Mouse (Mus musculus) forebrain, embryonic 16.5 days (tissue): ENCODE results near the gene Gm6583. TPM values are rescaled to one million over a fixed set of nuclear protein-coding genes. Genes with fewer than 3 reads are reported as not detected.
A peak's percentile ranks its signal among the peaks of the same experiment; 100 is the strongest.

Experiments used
- ATAC-seq: fragments of 200-750 bp; cut with Nextera tagmentation; 2 replicates; pipeline ENCODE4 v1.8.0; 2017; ENCODE audit warnings: mild to moderate bottlenecking, moderate library complexity
- H3K27ac ChIP-seq: fragments of 300-500 bp; sonication (generic); 2 replicates; pipeline ENCODE4 v1.5.1; 2014; ENCODE audit warnings: low read length, control low read depth
- H3K27me3 ChIP-seq: fragments of 300-500 bp; sonication (generic); replicated peaks from 2 replicates; pipeline ENCODE4 v1.6.1; 2014; ENCODE audit warnings: low read length; ENCODE audit not compliant: control insufficient read depth, insufficient read depth
- H3K36me3 ChIP-seq: fragments of 300-500 bp; sonication (generic); 2 replicates; pipeline ENCODE4 v1.6.1; 2014; ENCODE audit not compliant: control insufficient read depth, insufficient read depth
- H3K4me1 ChIP-seq: fragments of 300-500 bp; sonication (generic); replicated peaks from 2 replicates; pipeline ENCODE4 v1.6.1; 2014; ENCODE audit warnings: low read length; ENCODE audit not compliant: control insufficient read depth, insufficient read depth
- H3K4me2 ChIP-seq: fragments of 300-500 bp; sonication (generic); 2 replicates; pipeline ENCODE4 v1.6.1; 2014; ENCODE audit warnings: mild to moderate bottlenecking, low read length, control low read depth
- H3K4me3 ChIP-seq: fragments of 300-500 bp; sonication (generic); replicated peaks from 2 replicates; pipeline ENCODE4 v1.5.1; 2014; ENCODE audit warnings: mild to moderate bottlenecking, low read length, control low read depth
- H3K9ac ChIP-seq: fragments of 300-500 bp; sonication (generic); replicated peaks from 2 replicates; pipeline ENCODE4 v1.6.1; 2014; ENCODE audit warnings: low read depth, low read length, control low read depth
- H3K9me3 ChIP-seq: fragments of 300-500 bp; sonication (generic); 2 replicates; pipeline ENCODE4 v1.6.1; 2016; ENCODE audit warnings: low read length; ENCODE audit not compliant: control insufficient read depth
- WGBS: fragments of 180-500 bp; shearing (Covaris S2); extraction: QIAGEN DNeasy Blood & Tissue Kit; methylation state at CpG from one replicate; pipeline ENCODE4 v1.1.7; 2014; 5-methylcytosine and 5-hydroxymethylcytosine counted together
- polyA plus RNA-seq: library from polyadenylated mRNA; unstranded; fragments of >200 nt; fragmentation: Nextera tagmentation; extraction: Ambion mirVana; gene quantifications from 2 replicates; pipeline ENCODE4 v1.2.1, GENCODE M21; 2015

Gm6583 gene
- polyA plus RNA-seq, 1 experiment from 2014 or later, result 0.09 TPM

DNA sequence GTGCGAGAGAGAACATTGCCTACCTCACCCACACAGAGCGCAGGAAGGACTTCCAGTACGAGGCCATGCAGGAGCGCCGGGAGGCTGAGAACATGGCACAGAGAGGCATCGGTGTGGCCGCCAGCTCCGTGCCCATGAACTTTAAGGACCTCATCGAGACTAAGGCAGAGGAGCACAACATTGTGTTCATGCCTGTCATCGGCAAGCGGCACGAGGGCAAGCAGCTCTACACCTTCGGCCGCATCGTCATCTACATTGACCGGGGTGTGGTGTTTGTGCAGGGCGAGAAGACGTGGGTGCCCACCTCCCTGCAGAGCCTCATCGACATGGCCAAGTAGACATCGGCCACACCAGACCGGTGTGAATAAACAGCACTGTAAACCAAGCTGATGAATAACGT is 18.8 kb downstream of the Gm6583 start:
- 94% methylated on average over 22 of the region's 22 CpGs for WGBS
- no peak overlapping the region for H3K9ac ChIP-seq
- no peak overlapping the region for H3K4me2 ChIP-seq
- peaks cover 6% of the 10 kb centered on the region for H3K4me1 ChIP-seq
- no peak overlapping the region for H3K4me3 ChIP-seq
- ATAC-seq, result no peak
- no peaks in the 10 kb centered on the region for H3K9me3 ChIP-seq
- H3K27me3 ChIP-seq, result no peaks in the 10 kb centered on the region
- H3K36me3 ChIP-seq, result peaks cover 49% of the 10 kb centered on the region
- no peak overlapping the region for H3K27ac ChIP-seq

DNA sequence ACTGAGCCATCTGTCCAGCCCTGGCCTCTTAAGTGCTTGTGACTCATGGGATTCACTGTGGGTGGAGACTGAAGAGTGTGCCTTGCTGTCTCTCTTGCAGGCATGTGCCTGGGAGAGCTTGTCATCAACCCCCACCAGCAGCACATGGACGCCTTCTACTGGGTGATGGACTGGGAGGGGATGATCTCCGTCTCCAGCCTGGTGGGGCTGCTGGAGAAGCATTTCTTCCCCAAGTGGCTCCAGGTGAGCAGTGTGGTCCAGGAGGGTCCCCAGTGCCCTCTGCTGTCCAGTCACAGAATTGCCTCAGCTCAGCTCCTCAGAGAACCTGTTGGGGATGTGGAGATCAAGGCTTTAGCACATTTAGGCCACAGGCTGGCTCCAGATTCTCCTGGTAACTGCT is 20.4 kb downstream of the Gm6583 start:
- Histone ChIP-seq H3K4me2 (no peak overlapping the region), H3K4me3 (no peak overlapping the region), H3K27me3 (no peaks in the 10 kb centered on the region), H3K36me3 (peaks cover 61% of the 10 kb centered on the region), H3K9me3 (no peaks in the 10 kb centered on the region), H3K27ac (no peak overlapping the region), H3K4me1 (no peaks in the 10 kb centered on the region), H3K9ac (no peak overlapping the region)
- no peak for ATAC-seq
- 26% methylated on average over 2 of the region's 2 CpGs for WGBS

DNA sequence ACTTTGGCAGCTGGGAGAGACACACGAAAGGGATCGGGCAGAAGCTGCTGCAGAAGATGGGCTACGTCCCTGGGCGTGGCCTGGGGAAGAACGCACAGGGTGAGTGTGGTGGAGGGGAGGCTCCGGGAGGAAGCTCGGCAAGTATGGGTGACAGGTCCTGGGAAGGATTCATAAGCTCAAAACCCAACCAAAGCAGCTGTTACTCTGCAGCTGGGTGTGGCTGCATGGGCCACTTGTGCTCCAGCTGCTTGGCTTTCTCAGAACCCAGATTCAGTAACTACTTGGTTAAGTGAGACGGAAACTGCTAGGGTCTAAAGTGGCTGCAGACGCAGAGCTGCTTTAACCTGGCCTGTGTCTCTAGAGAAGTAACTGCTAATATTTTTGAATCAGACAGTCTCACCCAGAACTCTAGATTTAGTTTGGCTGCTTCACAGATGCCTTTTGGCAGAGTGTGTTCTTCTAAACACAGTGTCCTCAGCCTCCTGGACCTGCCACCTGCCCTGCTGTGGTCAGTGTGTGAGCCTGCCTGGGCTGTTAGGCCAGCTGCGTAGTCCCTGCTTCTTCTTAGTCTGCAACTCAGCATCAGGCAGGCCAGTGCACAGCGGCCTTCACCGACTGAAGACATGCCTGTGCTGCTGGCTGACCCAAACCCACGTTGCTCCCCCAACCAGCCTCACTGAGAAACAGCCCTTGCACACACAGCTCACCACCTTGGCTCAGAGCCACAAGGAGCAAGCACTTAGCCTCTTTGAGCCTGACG is 25.8 kb downstream of the Gm6583 start:
- WGBS, result 95% methylated on average over 14 of the region's 14 CpGs
- no peak overlapping the region for H3K4me2 ChIP-seq
- no peak overlapping the region for H3K9ac ChIP-seq
- no peaks in the 10 kb centered on the region for H3K27me3 ChIP-seq
- peaks cover 18% of the 10 kb centered on the region for H3K4me1 ChIP-seq
- H3K36me3 ChIP-seq, result peaks cover 44% of the 10 kb centered on the region
- H3K4me3 ChIP-seq, result no peak overlapping the region
- H3K9me3 ChIP-seq, result no peaks in the 10 kb centered on the region
- no peak for ATAC-seq
- no peak overlapping the region for H3K27ac ChIP-seq

DNA sequence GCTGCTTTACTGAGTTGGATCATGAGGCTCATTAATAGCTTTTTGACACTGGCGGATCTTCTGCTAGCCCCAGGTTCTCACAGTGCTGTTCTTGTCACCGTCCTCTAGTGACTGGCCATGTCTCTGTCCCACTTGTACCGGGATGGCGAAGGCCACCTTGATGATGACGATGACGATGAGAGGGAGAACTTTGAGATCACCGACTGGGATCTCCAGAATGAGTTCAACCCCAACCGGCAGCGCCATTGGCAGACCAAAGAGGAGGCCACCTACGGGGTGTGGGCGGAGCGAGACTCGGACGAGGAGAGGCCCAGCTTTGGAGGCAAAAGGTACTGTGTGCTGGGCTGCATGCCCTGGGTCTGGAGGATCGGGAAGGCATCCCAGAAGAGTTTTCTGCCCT is 28.0 kb downstream of the Gm6583 start:
- peaks cover 18% of the 10 kb centered on the region for H3K4me1 ChIP-seq
- no peak overlapping the region for H3K9ac ChIP-seq
- no peaks in the 10 kb centered on the region for H3K9me3 ChIP-seq
- no peak overlapping the region for H3K4me3 ChIP-seq
- no peak overlapping the region for H3K27ac ChIP-seq
- peaks cover 31% of the 10 kb centered on the region for H3K36me3 ChIP-seq
- 93% methylated on average over 15 of the region's 15 CpGs for WGBS
- ATAC-seq, result no peak
- no peak overlapping the region for H3K4me2 ChIP-seq
- H3K27me3 ChIP-seq, result no peaks in the 10 kb centered on the region

DNA sequence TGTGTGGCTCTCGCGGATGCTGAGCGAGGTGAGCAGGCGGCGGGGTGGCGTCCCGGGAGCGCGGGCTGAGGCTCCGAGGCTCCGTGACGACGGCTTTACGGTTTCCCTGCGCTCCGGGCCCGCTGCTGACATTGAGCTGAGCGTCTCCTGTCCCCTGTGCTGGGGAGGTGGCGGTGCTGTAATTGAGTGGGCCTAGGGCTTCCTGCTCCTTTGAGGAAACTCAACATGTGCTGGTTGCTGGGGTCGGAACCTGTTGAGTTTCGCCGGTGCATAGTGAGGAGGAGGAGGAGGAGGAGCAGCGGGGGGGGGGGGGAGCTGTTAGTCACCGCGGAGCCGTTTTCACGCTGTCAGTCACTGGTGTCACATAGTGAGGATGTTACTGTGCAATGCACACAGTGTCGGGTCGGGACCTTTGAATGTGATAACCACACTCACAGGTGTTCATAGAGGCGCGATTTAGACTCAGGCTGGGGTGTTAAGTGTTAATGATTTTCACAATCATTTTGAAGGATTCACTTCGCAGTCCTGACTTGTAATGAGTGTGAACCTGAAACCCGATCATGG is 29.3 kb downstream of the Gm6583 start:
- peak overlapping the region; percentile 86 for H3K9ac ChIP-seq
- H3K4me3 ChIP-seq, result peak overlapping the region; percentile 98
- peak; percentile 69 for ATAC-seq
- no peaks in the 10 kb centered on the region for H3K27me3 ChIP-seq
- 1% methylated on average over 33 of the region's 33 CpGs for WGBS
- peaks cover 18% of the 10 kb centered on the region for H3K4me1 ChIP-seq
- H3K27ac ChIP-seq, result no peak overlapping the region; the same call in 1 of the 2 replicates
- no peaks in the 10 kb centered on the region for H3K9me3 ChIP-seq
- H3K36me3 ChIP-seq, result peaks cover 24% of the 10 kb centered on the region
- H3K4me2 ChIP-seq, result peak overlapping the region; percentile 76

DNA sequence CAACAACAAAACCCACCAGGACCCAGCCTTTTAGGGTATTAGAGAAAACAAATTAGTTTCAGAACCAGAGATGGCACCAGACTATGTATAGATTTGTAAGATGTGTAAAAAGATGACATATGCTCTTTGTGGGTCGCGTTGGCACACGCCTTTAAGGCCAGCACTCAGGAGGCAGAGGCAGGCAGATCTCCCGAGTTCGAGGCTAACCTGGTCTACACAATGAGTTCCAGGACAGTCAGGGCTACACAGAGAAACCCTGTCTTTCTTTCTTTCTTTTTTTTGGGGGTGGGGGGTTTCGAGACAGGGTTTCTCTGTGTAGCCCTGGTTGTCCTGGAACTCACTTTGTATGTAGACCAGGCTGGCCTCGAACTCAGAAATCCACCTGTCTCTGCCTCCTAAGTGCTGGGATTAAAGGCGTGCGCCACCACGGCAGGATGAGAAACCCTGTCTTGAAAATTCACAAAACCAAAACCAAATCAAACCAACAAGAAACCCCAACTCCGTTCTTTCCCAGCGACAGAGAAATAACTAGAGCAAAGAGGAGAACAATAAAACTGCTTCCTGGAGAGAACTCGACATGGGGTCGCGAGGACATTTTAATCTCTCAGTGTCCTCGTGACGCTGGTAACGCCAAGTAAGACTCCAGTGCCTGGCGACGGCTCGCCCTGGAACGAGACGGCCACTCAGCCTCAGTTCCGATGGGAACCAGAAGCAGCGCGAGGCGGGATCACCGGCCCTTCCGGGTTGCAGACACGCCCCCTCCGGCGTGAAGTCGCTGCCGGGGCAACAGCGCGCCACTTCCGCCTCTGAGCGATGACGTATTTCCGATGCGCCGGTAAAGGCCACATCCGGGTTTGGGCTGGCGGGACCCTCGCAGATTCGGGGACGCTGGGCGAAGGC is 30.0 kb downstream of the Gm6583 start, which contains the start of gene Tfip11:
Tfip11 (plus strand) TSS at position 813 of the 900 bp plus-strand sequence.
- Histone ChIP-seq H3K4me2 (peak within 1 kb of the TSS; percentile 76), H3K4me3 (peak within 1 kb of the TSS; percentile 98), H3K27ac (peak within 1 kb of the TSS; percentile 87), H3K9ac (peak within 1 kb of the TSS; percentile 86), H3K9me3 (no peaks in the 10 kb centered on the region), H3K27me3 (no peaks in the 10 kb centered on the region), H3K36me3 (peaks cover 17% of the 10 kb centered on the region), H3K4me1 (peaks cover 18% of the 10 kb centered on the region)
- peak; percentile 93 for ATAC-seq
- WGBS, result 9% methylated on average over 48 of the region's 48 CpGs

DNA sequence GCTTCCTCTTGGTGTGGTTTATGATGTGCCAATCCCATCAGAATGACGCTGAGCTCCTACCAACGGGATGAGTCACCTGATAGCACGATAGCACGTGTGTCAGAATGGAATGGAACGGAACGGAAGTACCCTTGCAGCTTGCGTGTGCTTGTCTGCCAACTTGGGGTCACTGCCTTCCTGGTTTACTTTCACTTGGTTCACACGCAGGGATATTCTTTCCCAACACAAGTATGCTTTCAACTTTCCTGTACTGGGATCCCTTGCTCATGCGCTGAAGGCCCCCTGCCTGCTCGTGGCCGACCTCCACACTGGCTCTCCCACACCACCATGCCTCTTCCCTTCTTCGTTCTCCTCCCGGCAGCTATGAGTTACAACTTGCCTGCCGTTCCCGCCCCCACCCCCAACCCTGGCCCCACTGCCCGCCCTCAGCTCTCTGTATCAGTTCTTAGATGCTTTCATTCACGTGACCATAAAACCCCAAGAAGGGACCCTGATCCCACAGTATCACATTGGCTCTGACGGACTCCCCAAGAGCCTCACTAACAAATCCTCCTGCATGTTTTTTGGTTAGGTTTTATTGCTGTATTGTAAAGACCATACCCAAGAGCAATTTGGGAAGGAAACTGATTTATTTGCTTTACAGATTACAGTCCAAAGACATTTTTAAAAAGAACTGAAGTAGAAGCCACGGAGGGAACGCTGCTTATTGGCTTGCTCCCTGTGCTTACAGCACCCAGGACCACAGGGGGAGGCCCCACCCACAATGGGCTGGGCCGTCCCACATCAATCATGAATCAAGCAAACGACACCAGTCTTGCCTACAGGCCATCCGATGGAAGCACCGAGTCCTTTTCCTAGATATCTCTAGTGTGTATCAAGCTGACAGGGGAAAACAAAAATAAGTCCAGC is 30.9 kb downstream of the Gm6583 start:
- 37% methylated on average over 24 of the region's 24 CpGs for WGBS
- no peak overlapping the region for H3K4me3 ChIP-seq

DNA sequence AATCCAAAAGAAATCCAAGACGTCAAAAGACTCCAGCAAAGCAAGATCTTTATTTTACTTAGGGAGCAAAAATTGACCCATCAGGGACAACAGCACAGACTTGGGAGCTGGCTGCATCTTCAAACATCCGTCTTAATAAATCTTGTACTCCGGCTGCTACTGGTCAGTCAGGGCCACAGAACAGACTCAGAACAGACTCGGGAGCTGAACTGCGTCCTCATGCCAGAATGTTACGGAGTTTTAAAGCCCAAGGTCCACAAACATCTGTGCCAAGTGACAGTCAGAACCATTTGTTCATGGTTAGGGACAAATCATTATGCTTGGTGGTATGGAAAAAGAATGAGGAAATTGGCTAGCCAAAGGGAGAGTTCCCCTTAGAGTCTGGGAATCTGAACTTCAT is 32.6 kb downstream of the Gm6583 start:
- ATAC-seq, result no peak
- Histone ChIP-seq H3K4me1 (peaks cover 18% of the 10 kb centered on the region), H3K27me3 (no peaks in the 10 kb centered on the region), H3K4me3 (no peak overlapping the region), H3K36me3 (0 out of 2 replicates have a peak, but pooled peaks cover 2% of the 10 kb centered on the region), H3K9ac (no peak overlapping the region), H3K4me2 (no peak overlapping the region), H3K27ac (no peak overlapping the region), H3K9me3 (no peaks in the 10 kb centered on the region)
- WGBS, result 87% methylated on average over 6 of the region's 6 CpGs

More for the DNA sequence above, 30.9 kb downstream of the Gm6583 start:
- Histone ChIP-seq H3K4me2 (peak overlapping the region; percentile 62), H3K4me1 (peaks cover 18% of the 10 kb centered on the region), H3K36me3 (peaks cover 8% of the 10 kb centered on the region), H3K27ac (no peak overlapping the region), H3K27me3 (no peaks in the 10 kb centered on the region), H3K9ac (no peak overlapping the region), H3K9me3 (no peaks in the 10 kb centered on the region)
- no peak for ATAC-seq
